Mouse (Mus musculus) MEL (cell line): ENCODE results near the gene Wnt3.

Experiments
- CTCF ChIP-seq, 3 experiments: IDR thresholded peaks in 2 of 3; conservative IDR thresholded peaks in 1 of 3; 2 replicates each; pipeline ENCODE4 v1.5.1; 2011 to 2012; ENCODE audit warnings: low read length in 3 of 3, low read depth in 2 of 3, mild to moderate bottlenecking in 2 of 3, improper control_type of control experiment in 1 of 3, inconsistent platforms in 1 of 3, mixed read lengths in 1 of 3, moderate library complexity in 1 of 3; ENCODE audit not compliant: control insufficient read depth in 1 of 3, insufficient read depth in 1 of 3, poor library complexity in 1 of 3, severe bottlenecking in 1 of 3
- EP300 ChIP-seq, 2 experiments: IDR thresholded peaks; 2 replicates each; pipeline ENCODE4 v1.6.1; 2011; ENCODE audit warnings: improper control_type of control experiment in 2 of 2, low read length in 2 of 2, low read depth in 1 of 2, mild to moderate bottlenecking in 1 of 2
- GATA1 ChIP-seq: IDR thresholded peaks from 2 replicates; pipeline ENCODE4 v1.6.1; 2011; ENCODE audit warnings: low read depth, low read length, improper control_type of control experiment

GRCm38 (mm10) chr11:103828866-103829265 lies 54.9 kb downstream of the Wnt3 start:
- TF ChIP-seq EP300 (IDR thresholded peaks at IDR 0.05; ENCODE audit: low read depth in 1 of 2, low read length in 2 of 2) (no peak), GATA1 (no peak), CTCF (IDR thresholded peaks at IDR 0.05 in 2 of 3, conservative IDR thresholded peaks at IDR 0.05 in 1 of 3; ENCODE audit: control insufficient read depth in 1 of 3, insufficient read depth in 1 of 3, low read depth in 2 of 3, low read length in 3 of 3, poor library complexity in 1 of 3, severe bottlenecking in 1 of 3) (no peak)
